In genomic region chr2:113828086-113828942, GRCm38 (mm10) we compare ENCODE assay signal across 9 mouse cellular contexts. TPM values are rescaled to one million over a fixed set of nuclear protein-coding genes. Genes with fewer than 3 reads are reported as not detected.
DNase-seq lines count a peak whose midpoint lies in the region; ATAC-seq and TF ChIP-seq lines count a peak whose summit lies in the region.
"Had no signal": no experiment of that assay in that cellular context is flagged by ENCODE, and none has a peak within 500 bp of the region (broad histone marks: within the 10 kb centered on the region; RNA-seq: fewer than 3 reads in every experiment).

No protein-coding gene starts in this region.

- no peaks in the 10 kb centered on the region for H3K79me2 ChIP-seq in MEL (ENCODE audit: control insufficient read depth, insufficient read depth, low read length, poor library complexity)

- no peak for TF ChIP-seq EP300 in MEL (IDR thresholded peaks at IDR 0.05; ENCODE audit: low read depth in 1 of 2, low read length in 2 of 2)
- no peak for TF ChIP-seq EP300 in liver, postnatal 0 days (IDR thresholded peaks at IDR 0.05; ENCODE audit: low read depth)

- peak overlapping the region; percentile 71 for H3K4me2 ChIP-seq in forebrain, embryonic 16.5 days (ENCODE audit: low read length)
- peak overlapping the region; percentile 42 for H3K4me2 ChIP-seq in liver, postnatal 0 days (ENCODE audit: low read depth, low read length)

- TF ChIP-seq RAD21 in MEL (IDR thresholded peaks at IDR 0.05; ENCODE audit: low read depth, low read length), result no peak

- H3K4me1 ChIP-seq in heart, embryonic 10.5 days, result peaks cover 10% of the 10 kb centered on the region; the same call in 1 of the 2 replicates
- H3K4me1 ChIP-seq in MEL (ENCODE audit: control insufficient read depth in 1 of 2, insufficient read depth in 2 of 2, low read length in 2 of 2), result peaks cover 0 to 6% of the 10 kb centered on the region in 2 experiments; a peak in 3 of 4 replicates
- peaks cover 40% of the 10 kb centered on the region for H3K4me1 ChIP-seq in forebrain, embryonic 16.5 days (replicated peaks; ENCODE audit: control insufficient read depth, insufficient read depth, low read length)
- no peaks in the 10 kb centered on the region for H3K4me1 ChIP-seq in liver, postnatal 0 days (ENCODE audit: insufficient read depth)

- DNase-seq in heart, embryonic 10.5 days (ENCODE audit: low spot score), result no peak
- no peak for DNase-seq in heart, adult 18-20 months
- DNase-seq in MEL (ENCODE audit: low read depth, low spot score), result no peak
- no peak for DNase-seq in liver, postnatal 0 days
- DNase-seq in left cerebral cortex, adult 18-20 months (ENCODE audit: low spot score in 2 of 2), result no peak
- no peak for DNase-seq in thymus, postnatal 14 days
- DNase-seq in layer of hippocampus, adult 9-10 months (ENCODE audit: low spot score), result no peak

- peak overlapping the region; percentile 56 for H3K4me3 ChIP-seq in heart, embryonic 10.5 days
- H3K4me3 ChIP-seq in MEL (ENCODE audit: control insufficient read depth in 1 of 2, insufficient read depth in 1 of 2, low read depth in 2 of 2, low read length in 2 of 2), result no peak overlapping the region
- peak overlapping the region; percentile 73 for H3K4me3 ChIP-seq in forebrain, embryonic 16.5 days (replicated peaks; ENCODE audit: low read length)
- no peak overlapping the region for H3K4me3 ChIP-seq in liver, postnatal 0 days (ENCODE audit: low read depth, low read length)
- H3K4me3 ChIP-seq: erythroblast, embryonic 14.5 days had no signal

- H3K27me3 ChIP-seq in heart, embryonic 10.5 days (ENCODE audit: insufficient read depth, poor library complexity, severe bottlenecking), result no peaks in the 10 kb centered on the region
- no peaks in the 10 kb centered on the region for H3K27me3 ChIP-seq in MEL (ENCODE audit: control insufficient read depth in 1 of 2, insufficient read depth in 2 of 2, low read length in 2 of 2)
- H3K27me3 ChIP-seq in forebrain, embryonic 16.5 days (replicated peaks; ENCODE audit: control insufficient read depth, insufficient read depth, low read length), result no peaks in the 10 kb centered on the region
- no peaks in the 10 kb centered on the region for H3K27me3 ChIP-seq in liver, postnatal 0 days (ENCODE audit: insufficient read depth, low read length)

- H3K9me3 ChIP-seq in heart, embryonic 10.5 days, result no peaks in the 10 kb centered on the region
- H3K9me3 ChIP-seq in MEL (replicated peaks; ENCODE audit: insufficient read depth, low read length), result no peaks in the 10 kb centered on the region
- no peaks in the 10 kb centered on the region for H3K9me3 ChIP-seq in forebrain, embryonic 16.5 days (ENCODE audit: control insufficient read depth, low read length)
- no peaks in the 10 kb centered on the region for H3K9me3 ChIP-seq in liver, postnatal 0 days (ENCODE audit: low read length)

- H3K9ac ChIP-seq in MEL (ENCODE audit: control insufficient read depth, low read depth, low read length, poor library complexity, severe bottlenecking), result no peak overlapping the region
- H3K9ac ChIP-seq in forebrain, embryonic 16.5 days (replicated peaks; ENCODE audit: low read depth, low read length), result peak overlapping the region; percentile 91
- no peak overlapping the region for H3K9ac ChIP-seq in liver, postnatal 0 days (replicated peaks)

- peak overlapping the region; percentile 47; the same call in 1 of the 2 replicates for H3K27ac ChIP-seq in heart, embryonic 10.5 days
- H3K27ac ChIP-seq in MEL (ENCODE audit: control insufficient read depth, low read depth, low read length), result no peak overlapping the region
- peak overlapping the region; percentile 99 for H3K27ac ChIP-seq in forebrain, embryonic 16.5 days (ENCODE audit: low read length)
- H3K27ac ChIP-seq in liver, postnatal 0 days (ENCODE audit: low read depth), result no peak overlapping the region

- H3K36me3 ChIP-seq in heart, embryonic 10.5 days, result peaks cover 19% of the 10 kb centered on the region
- peaks cover 2 to 3% of the 10 kb centered on the region in 2 experiments; a peak in 2 of 4 replicates for H3K36me3 ChIP-seq in MEL (ENCODE audit: control insufficient read depth in 1 of 2, insufficient read depth in 2 of 2, low read length in 2 of 2)
- no peaks in the 10 kb centered on the region; the same call in 1 of the 2 replicates for H3K36me3 ChIP-seq in forebrain, embryonic 16.5 days (ENCODE audit: control insufficient read depth, insufficient read depth)
- peaks cover 14% of the 10 kb centered on the region for H3K36me3 ChIP-seq in liver, postnatal 0 days (replicated peaks; ENCODE audit: insufficient read depth, low read length)

- 26% methylated on average over 17 of the region's 17 CpGs for WGBS in heart, embryonic 10.5 days
- WGBS in forebrain, embryonic 16.5 days, result 3% methylated on average over 17 of the region's 17 CpGs
- 44% methylated on average over 17 of the region's 17 CpGs for WGBS in liver, postnatal 0 days (ENCODE audit: insufficient replicate concordance)

- no peak for TF ChIP-seq CTCF in MEL (IDR thresholded peaks at IDR 0.05 in 2 of 3, conservative IDR thresholded peaks at IDR 0.05 in 1 of 3; ENCODE audit: control insufficient read depth in 1 of 3, insufficient read depth in 1 of 3, low read depth in 2 of 3, low read length in 3 of 3, poor library complexity in 1 of 3, severe bottlenecking in 1 of 3)
- no peak for TF ChIP-seq CTCF in liver, postnatal 0 days (IDR thresholded peaks at IDR 0.05; ENCODE audit: low read depth)

- ATAC-seq in forebrain, embryonic 16.5 days, result peak; percentile 93
- no peak; the same call in 1 of the 2 replicates for ATAC-seq in liver, postnatal 0 days

- no peak for TF ChIP-seq POLR2A in MEL (IDR thresholded peaks at IDR 0.05; ENCODE audit: control insufficient read depth in 1 of 2, insufficient read depth in 1 of 2, low read depth in 1 of 2, low read length in 2 of 2, poor library complexity in 1 of 2)

TF ChIP-seq in MEL, 35 proteins besides CTCF, POLR2A, EP300 and RAD21:
- 0 out of 2 replicates have a peak, but pooled peaks have one; percentile 17 for TF ChIP-seq POLR2AphosphoS2 (IDR thresholded peaks at IDR 0.05; ENCODE audit: low read length)
- TF ChIP-seq MYC (IDR thresholded peaks at IDR 0.05; ENCODE audit: low read depth, low read length), result no peak

RNA-seq across cellular contexts. Expression of gene Scg5, which starts 0.6 kb away (rescaled TPM):
- polyA plus RNA-seq in heart, embryonic 10.5 days (2016; fragmentation: Nextera tagmentation; extraction: Ambion mirVana), result 0.81 and 0.99 TPM in 2 replicates
- total RNA-seq in heart, adult 18-20 months (2021), result under 1 TPM in 1 of 2 experiments, not detected in 1; 0.31 TPM
- 0.31 TPM in 1 of 2 replicates, not detected in the other for total RNA-seq in MEL (2012; rRNA removed)
- under 1 TPM in 1 of 2 experiments, not detected in 1; 0.17 TPM for polyA plus RNA-seq in MEL (2012; ENCODE audit: insufficient read depth in 1 of 2, insufficient read length in 2 of 2, low read depth in 1 of 2, low replicate concordance in 2 of 2, missing spikeins in 1 of 2)
- polyA plus RNA-seq in forebrain, embryonic 16.5 days (2015; fragmentation: Nextera tagmentation; extraction: Ambion mirVana), result 205 and 220 TPM in 2 replicates
- polyA plus RNA-seq in liver, postnatal 0 days (2015; fragmentation: Nextera tagmentation; extraction: Ambion mirVana), result 0.14 TPM in 1 of 2 replicates, not detected in the other
- total RNA-seq in left cerebral cortex, adult 18-20 months (2021), result 100 to 1,000 TPM; 549 to 558 TPM

RNA-seq across cellular contexts. Expression of gene Arhgap11a, which starts 20.1 kb away (rescaled TPM):
- polyA plus RNA-seq in heart, embryonic 10.5 days (2016; fragmentation: Nextera tagmentation; extraction: Ambion mirVana), result 25.7 and 29.6 TPM in 2 replicates
- total RNA-seq in heart, adult 18-20 months (2021), result 1 to 10 TPM; 1.4 to 2.0 TPM
- total RNA-seq in MEL (2012; rRNA removed), result 24.3 and 24.9 TPM in 2 replicates
- 10 to 100 TPM; 29.7 to 43.1 TPM for polyA plus RNA-seq in MEL (2012; ENCODE audit: insufficient read depth in 1 of 2, insufficient read length in 2 of 2, low read depth in 1 of 2, low replicate concordance in 2 of 2, missing spikeins in 1 of 2)
- 28.1 and 38.4 TPM in 2 replicates for polyA plus RNA-seq in forebrain, embryonic 16.5 days (2015; fragmentation: Nextera tagmentation; extraction: Ambion mirVana)
- 7.7 and 8.0 TPM in 2 replicates for polyA plus RNA-seq in liver, postnatal 0 days (2015; fragmentation: Nextera tagmentation; extraction: Ambion mirVana)
- 1 to 10 TPM; 1.5 to 1.8 TPM for total RNA-seq in left cerebral cortex, adult 18-20 months (2021)

Comparison
In these comparisons a context has a peak if more than half of its experiments do, and no peak if none do; other contexts are left out.
1. H3K27ac ChIP-seq: peak in heart, embryonic 10.5 days (single experiment) and forebrain, embryonic 16.5 days (single experiment); none in MEL (single experiment) and liver, postnatal 0 days (single experiment).
2. H3K4me3 ChIP-seq: peak in heart, embryonic 10.5 days (single experiment) and forebrain, embryonic 16.5 days (single experiment); none in MEL (0 of 2) and liver, postnatal 0 days (single experiment).
3. RNA of gene Scg5, which starts 0.6 kb away (polyA plus RNA-seq): 205 to 220 TPM in forebrain, embryonic 16.5 days; 0.81 to 0.99 TPM in heart, embryonic 10.5 days, 0.17 TPM in MEL and 0.14 TPM in liver, postnatal 0 days; every median in the first group is over 100 times any median in the second.